Mouse (Mus musculus) granulocyte monocyte progenitor cell, adult 5-6 weeks (primary cell): ENCODE measurements at regions not wholly inside any gene's neighbourhood (a gene's known extent, or its start where the extent isn't known, plus 50 kb on each side); places are given as distances from the start of the nearest gene placed in this dataset.
A peak's percentile ranks its signal among the peaks of the same experiment; 100 is the strongest.

ENCODE experiments used
- ATAC-seq: replicated peaks from 2 replicates; pipeline ENCODE4 v1.8.0; 2016; ENCODE audit warnings: mild to moderate bottlenecking, moderate TSS enrichment, inconsistent platforms; ENCODE audit not compliant: poor library complexity, severe bottlenecking

- no peak for ATAC-seq
Observed at GRCm38 (mm10) chr8:82476708-82477425, 73.8 kb upstream of the Il15 start.

- no peak for ATAC-seq
Observed at GRCm38 (mm10) chr8:82473266-82473665, 70.2 kb upstream of the Il15 start.

GRCm38 (mm10) chr8:82471825-82472224, 68.8 kb upstream of the Il15 start:
- no peak for ATAC-seq

GRCm38 (mm10) chr8:82469824-82470223, 66.8 kb upstream of the Il15 start:
- no peak for ATAC-seq

GRCm38 (mm10) chr8:82462841-82463240, 59.8 kb upstream of the Il15 start:
- no peak; the same call in 1 of the 2 replicates for ATAC-seq

GRCm38 (mm10) chr8:82459007-82459406, 56.0 kb upstream of the Il15 start:
- ATAC-seq: peak; percentile 77

GRCm38 (mm10) chr8:82454056-82454455, 51.0 kb upstream of the Il15 start:
- ATAC-seq: no peak
